Mouse (Mus musculus) stomach, embryonic 14.5 days (tissue): ENCODE data around the gene Haus7. TPM values are rescaled to one million over a fixed set of nuclear protein-coding genes. Genes with fewer than 3 reads are reported as not detected.

Source experiments
- ATAC-seq: fragments of 200-750 bp; cut with Nextera tagmentation; 2 replicates; pipeline ENCODE4 v1.8.0; 2017; ENCODE audit warnings: low read depth, moderate TSS enrichment; ENCODE audit not compliant: insufficient number of reproducible peaks, insufficient read depth, low FRiP score
- H3K27ac ChIP-seq: fragments of 300-500 bp; sonication (generic); 2 replicates; pipeline ENCODE4 v1.5.1; 2014; ENCODE audit warnings: mild to moderate bottlenecking, low read length, moderate library complexity, mixed read lengths
- H3K27me3 ChIP-seq: fragments of 300-500 bp; sonication (generic); 2 replicates; pipeline ENCODE4 v1.6.1; 2014; ENCODE audit warnings: low read length, control low read depth, mixed read lengths; ENCODE audit not compliant: control insufficient read depth, insufficient read depth
- H3K36me3 ChIP-seq: fragments of 300-500 bp; sonication (generic); 2 replicates; pipeline ENCODE4 v1.6.1; 2014; ENCODE audit warnings: mild to moderate bottlenecking, control low read depth, low read length, moderate library complexity, mixed read lengths; ENCODE audit not compliant: control insufficient read depth, insufficient read depth
- H3K4me1 ChIP-seq: fragments of 300-500 bp; sonication (generic); 2 replicates; pipeline ENCODE4 v1.6.1; 2014; ENCODE audit warnings: low read length, control low read depth, mixed read lengths; ENCODE audit not compliant: control insufficient read depth, insufficient read depth
- H3K4me2 ChIP-seq: fragments of 300-500 bp; sonication (generic); replicated peaks from 2 replicates; pipeline ENCODE4 v1.6.1; 2014; ENCODE audit warnings: low read depth, low read length, control low read depth
- H3K4me3 ChIP-seq: fragments of 300-500 bp; sonication (generic); 2 replicates; pipeline ENCODE4 v1.5.1; 2014; ENCODE audit warnings: low read depth, low read length, control low read depth
- H3K9ac ChIP-seq: fragments of 300-500 bp; sonication (generic); replicated peaks from 2 replicates; pipeline ENCODE4 v1.6.1; 2014; ENCODE audit warnings: low read depth, mild to moderate bottlenecking, control low read depth, low read length, moderate library complexity, mixed read lengths
- H3K9me3 ChIP-seq: fragments of 300-500 bp; sonication (generic); 2 replicates; pipeline ENCODE4 v1.6.1; 2016; ENCODE audit warnings: low read depth, low read length, control low read depth; ENCODE audit not compliant: control insufficient read depth
- WGBS: fragments of 180-500 bp; shearing (Covaris S2); extraction: QIAGEN DNeasy Blood & Tissue Kit; methylation state at CpG from one replicate; pipeline ENCODE4 v1.1.7; 2014; 5-methylcytosine and 5-hydroxymethylcytosine counted together
- polyA plus RNA-seq: library from polyadenylated mRNA; unstranded; fragments of >200 nt; fragmentation: Nextera tagmentation; extraction: Ambion mirVana; gene quantifications from 2 replicates; pipeline ENCODE4 v1.2.1, GENCODE M21; 2014

Gene Haus7
- polyA plus RNA-seq, 1 experiment from 2014 or later = 57.5 TPM

DNA sequence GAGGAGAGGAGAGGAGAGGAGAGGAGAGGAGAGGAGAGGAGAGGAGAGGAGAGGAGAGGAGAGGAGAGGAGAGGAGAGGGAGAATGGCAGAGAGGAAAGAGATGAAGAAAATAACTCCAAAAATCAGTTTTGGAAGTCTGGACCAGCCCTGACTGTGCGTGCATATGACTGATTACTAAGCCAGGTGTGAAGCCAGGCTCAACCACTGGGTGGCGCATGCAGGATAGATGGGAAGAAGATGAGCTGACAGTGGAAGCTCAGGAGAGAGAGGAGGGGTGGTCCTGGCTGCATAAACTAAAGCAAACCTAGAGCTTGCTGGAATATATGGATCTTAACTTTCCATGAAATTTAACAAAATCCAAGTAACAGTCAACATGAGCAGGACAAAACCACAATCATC lies 6.9 kb downstream of the Haus7 start:
- no peaks in the 10 kb centered on the region for H3K4me1 ChIP-seq
- WGBS = 13% methylated on average over 2 of the region's 2 CpGs
- H3K27me3 ChIP-seq = no peaks in the 10 kb centered on the region
- ATAC-seq = no peak
- no peaks in the 10 kb centered on the region for H3K9me3 ChIP-seq
- no peaks in the 10 kb centered on the region for H3K36me3 ChIP-seq
- no peak overlapping the region for H3K27ac ChIP-seq
- H3K4me3 ChIP-seq = no peak overlapping the region
- no peak overlapping the region for H3K9ac ChIP-seq
- H3K4me2 ChIP-seq = no peak overlapping the region

DNA sequence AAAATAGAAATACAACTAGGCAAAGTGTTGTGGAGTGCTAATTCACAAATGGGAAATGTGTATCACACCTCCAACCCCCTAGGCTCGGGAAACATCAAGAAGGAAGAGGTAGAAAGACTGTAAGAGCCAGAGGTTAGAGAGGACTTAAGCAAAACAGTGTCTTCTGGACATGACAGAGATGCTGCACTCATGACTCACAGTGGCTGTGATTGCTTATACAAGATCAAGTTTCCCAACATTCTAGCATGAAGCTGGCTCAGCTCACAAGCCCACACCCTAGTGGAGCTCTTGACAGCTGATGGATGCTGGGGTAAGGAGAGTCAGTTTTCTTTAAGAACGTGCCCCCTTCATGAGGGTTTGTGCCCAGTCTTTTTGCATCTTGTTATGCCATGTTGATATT lies 17.4 kb downstream of the Haus7 start:
- H3K9me3 ChIP-seq = no peaks in the 10 kb centered on the region
- 56% methylated on average over 2 of the region's 2 CpGs for WGBS
- H3K27ac ChIP-seq = no peak overlapping the region
- no peak overlapping the region for H3K4me2 ChIP-seq
- H3K9ac ChIP-seq = no peak overlapping the region
- no peaks in the 10 kb centered on the region for H3K4me1 ChIP-seq
- no peak for ATAC-seq
- H3K4me3 ChIP-seq = no peak overlapping the region
- no peaks in the 10 kb centered on the region for H3K27me3 ChIP-seq
- no peaks in the 10 kb centered on the region for H3K36me3 ChIP-seq

DNA sequence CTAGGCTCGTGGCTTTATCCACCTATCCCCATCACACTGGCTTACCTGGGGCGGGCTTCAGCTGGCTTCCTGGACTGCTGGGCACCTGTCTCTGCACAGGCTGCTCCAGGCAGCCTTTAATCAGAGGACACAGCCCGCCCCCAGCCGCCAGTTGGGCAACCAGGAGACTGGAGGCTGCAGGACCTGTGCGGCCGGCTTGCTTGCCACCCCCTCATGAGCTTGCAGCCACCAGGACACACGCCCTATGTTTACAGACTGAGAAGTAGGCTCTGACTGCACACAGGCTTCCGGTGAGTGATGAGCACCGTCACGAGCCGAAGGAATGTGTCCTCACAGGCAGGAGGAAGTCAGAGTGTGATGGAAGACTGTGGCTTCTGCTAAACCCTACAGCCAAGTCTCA lies 23.6 kb downstream of the Haus7 start, which contains the start of gene Trex2:
Gene Trex2 (minus strand): TSS at position 93 of the 400 bp plus-strand sequence.
- no peak within 1 kb of the TSS for H3K4me2 ChIP-seq
- H3K27ac ChIP-seq = no peak within 1 kb of the TSS
- no peak within 1 kb of the TSS for H3K4me3 ChIP-seq
- no peaks in the 10 kb centered on the region for H3K27me3 ChIP-seq
- no peaks in the 10 kb centered on the region for H3K4me1 ChIP-seq
- 52% methylated on average over 11 of the region's 11 CpGs for WGBS
- no peaks in the 10 kb centered on the region for H3K36me3 ChIP-seq
- no peak within 1 kb of the TSS for H3K9ac ChIP-seq
- no peak for ATAC-seq
- H3K9me3 ChIP-seq = no peaks in the 10 kb centered on the region

DNA sequence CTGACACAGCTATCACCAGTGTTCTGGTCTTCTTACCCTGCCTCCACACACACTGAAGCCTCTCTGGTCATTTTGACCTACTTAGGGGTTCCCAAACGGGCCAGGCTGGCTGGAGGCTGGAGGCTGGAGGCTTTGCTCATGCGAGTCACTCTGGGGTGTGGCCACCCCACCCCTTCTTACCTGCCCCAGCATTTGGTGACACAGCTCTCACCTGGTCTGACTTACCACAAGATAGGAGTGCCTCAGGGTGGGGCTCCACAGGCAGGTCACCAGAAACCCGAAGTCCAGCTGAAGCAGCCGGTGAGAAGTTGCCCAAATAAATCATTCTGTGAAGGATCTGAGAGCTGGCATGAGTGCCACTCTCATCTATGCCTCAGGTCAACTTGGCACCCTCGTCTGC lies 26.0 kb downstream of the Haus7 start:
- H3K4me1 ChIP-seq = no peaks in the 10 kb centered on the region
- no peak for ATAC-seq
- no peaks in the 10 kb centered on the region for H3K36me3 ChIP-seq
- no peak overlapping the region for H3K4me3 ChIP-seq
- H3K9me3 ChIP-seq = no peaks in the 10 kb centered on the region
- H3K27me3 ChIP-seq = no peaks in the 10 kb centered on the region
- no peak overlapping the region for H3K4me2 ChIP-seq
- no peak overlapping the region for H3K27ac ChIP-seq
- no peak overlapping the region for H3K9ac ChIP-seq
- WGBS = 69% methylated on average over 5 of the region's 5 CpGs

DNA sequence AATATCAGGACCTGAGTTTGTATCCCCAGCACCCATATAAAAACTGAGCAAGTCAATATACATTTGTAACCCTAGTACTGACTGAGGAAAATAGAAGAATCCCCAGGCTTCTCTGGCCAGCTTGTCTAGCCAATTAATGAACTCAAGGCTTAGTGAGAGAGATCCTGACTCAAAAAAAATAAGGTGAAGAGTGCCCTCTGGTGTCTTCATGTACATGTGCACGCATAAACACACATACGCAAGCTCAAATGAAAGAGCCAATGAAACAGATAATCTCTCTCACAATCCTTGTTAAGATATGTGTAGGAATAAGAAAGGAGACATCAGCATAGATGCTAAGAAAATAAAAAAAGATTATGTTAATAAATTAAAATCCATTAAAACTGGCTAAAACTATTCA lies 28.8 kb downstream of the Haus7 start:
- H3K9ac ChIP-seq = no peak overlapping the region
- ATAC-seq = no peak
- WGBS = 84% methylated on average over 2 of the region's 2 CpGs
- H3K4me2 ChIP-seq = no peak overlapping the region
- no peaks in the 10 kb centered on the region for H3K9me3 ChIP-seq
- no peak overlapping the region for H3K27ac ChIP-seq
- H3K36me3 ChIP-seq = no peaks in the 10 kb centered on the region
- no peaks in the 10 kb centered on the region for H3K4me1 ChIP-seq
- no peak overlapping the region for H3K4me3 ChIP-seq
- H3K27me3 ChIP-seq = no peaks in the 10 kb centered on the region

DNA sequence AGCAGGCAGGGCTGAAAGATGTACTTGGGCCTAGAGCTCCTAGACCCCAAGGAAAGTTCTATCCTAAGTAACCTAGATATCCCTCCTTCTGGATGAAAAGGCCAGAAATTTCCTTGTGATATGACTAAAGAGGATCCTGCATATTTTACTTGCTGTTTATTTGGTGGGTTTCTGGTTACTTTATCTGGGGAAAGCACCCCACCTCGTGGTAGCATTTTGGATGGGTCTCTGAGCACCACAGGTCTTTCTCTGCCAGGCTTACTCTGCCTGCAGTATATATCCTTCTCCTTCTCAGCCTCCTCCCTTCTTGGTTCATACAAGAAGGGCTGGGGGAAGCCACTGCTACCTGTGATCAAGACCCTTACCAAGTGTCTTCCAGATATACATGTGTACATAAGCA lies 46.1 kb downstream of the Haus7 start:
- H3K9ac ChIP-seq = no peak overlapping the region
- H3K9me3 ChIP-seq = no peaks in the 10 kb centered on the region
- H3K36me3 ChIP-seq = no peaks in the 10 kb centered on the region
- no peak overlapping the region for H3K4me2 ChIP-seq
- H3K4me3 ChIP-seq = no peak overlapping the region
- no peaks in the 10 kb centered on the region for H3K4me1 ChIP-seq
- no peak overlapping the region for H3K27ac ChIP-seq
- H3K27me3 ChIP-seq = no peaks in the 10 kb centered on the region
- 36% methylated on average over 1 of the region's 1 CpGs for WGBS
- ATAC-seq = no peak

DNA sequence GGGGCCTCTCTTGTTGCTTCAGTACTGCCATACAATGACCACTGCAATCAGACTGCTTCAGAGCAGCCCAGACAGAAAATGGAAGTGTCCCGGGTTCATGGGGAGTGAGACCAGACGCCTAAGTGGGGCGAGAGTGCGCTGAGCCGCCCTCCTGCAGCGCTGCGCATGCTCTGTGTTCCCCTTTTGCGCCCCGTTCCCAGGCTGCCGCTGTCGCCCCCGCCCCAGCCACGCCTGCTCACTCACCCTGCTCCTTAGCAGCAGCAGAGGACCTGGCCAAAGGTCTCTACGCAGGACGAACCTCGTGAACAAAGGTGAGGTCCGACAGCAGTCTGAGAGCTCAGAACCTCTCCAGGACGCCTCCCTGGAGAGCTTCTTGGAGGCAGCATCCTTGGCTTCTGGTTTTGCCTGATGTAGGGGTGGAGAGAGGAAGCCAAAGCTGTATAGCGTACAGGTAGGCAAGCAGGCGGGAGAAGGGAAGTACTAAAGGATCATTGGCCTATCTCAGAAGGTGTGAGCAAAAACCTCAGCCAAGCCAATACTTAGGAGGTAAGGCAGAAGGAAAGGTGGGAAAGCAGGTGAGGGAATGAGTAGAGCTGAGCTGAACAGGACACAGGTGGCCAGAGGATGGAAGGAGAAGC lies 47.8 kb downstream of the Haus7 start, which contains the start of gene Zfp92:
Gene Zfp92 (plus strand): TSS at position 217 of the 638 bp plus-strand sequence.
- Histone ChIP-seq H3K9me3 (no peaks in the 10 kb centered on the region), H3K4me3 (peak within 1 kb of the TSS; percentile 11; the same call in 1 of the 2 replicates), H3K27ac (no peak within 1 kb of the TSS), H3K4me2 (peak within 1 kb of the TSS; percentile 40), H3K27me3 (no peaks in the 10 kb centered on the region), H3K36me3 (no peaks in the 10 kb centered on the region), H3K4me1 (no peaks in the 10 kb centered on the region), H3K9ac (no peak within 1 kb of the TSS)
- no peak for ATAC-seq
- WGBS = 20% methylated on average over 20 of the region's 20 CpGs

DNA sequence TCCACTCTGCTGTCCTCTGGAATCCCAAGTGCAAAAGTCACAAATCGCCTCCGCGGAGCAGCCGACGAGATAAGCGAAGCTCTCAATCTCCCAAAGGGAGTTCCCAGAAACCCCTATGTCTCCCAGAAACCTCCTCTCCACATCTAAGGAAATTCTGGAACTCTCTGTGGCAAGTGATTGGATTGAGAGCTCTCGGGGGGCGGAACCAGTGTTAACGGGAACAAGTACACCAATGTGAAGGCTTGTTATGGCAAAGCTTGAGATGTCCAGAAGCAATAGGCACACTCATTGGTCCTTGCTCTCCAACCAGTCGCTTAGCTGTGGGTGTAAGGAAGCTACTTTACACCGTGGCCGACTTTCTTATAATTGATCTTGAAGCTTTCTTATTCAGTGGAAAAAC lies 57.2 kb downstream of the Haus7 start:
- H3K36me3 ChIP-seq = no peaks in the 10 kb centered on the region
- H3K27ac ChIP-seq = no peak overlapping the region
- no peak overlapping the region for H3K4me3 ChIP-seq
- no peaks in the 10 kb centered on the region for H3K9me3 ChIP-seq
- H3K4me2 ChIP-seq = no peak overlapping the region
- no peak for ATAC-seq
- no peaks in the 10 kb centered on the region for H3K4me1 ChIP-seq
- WGBS = 93% methylated on average over 12 of the region's 12 CpGs
- H3K9ac ChIP-seq = no peak overlapping the region
- no peaks in the 10 kb centered on the region for H3K27me3 ChIP-seq

DNA sequence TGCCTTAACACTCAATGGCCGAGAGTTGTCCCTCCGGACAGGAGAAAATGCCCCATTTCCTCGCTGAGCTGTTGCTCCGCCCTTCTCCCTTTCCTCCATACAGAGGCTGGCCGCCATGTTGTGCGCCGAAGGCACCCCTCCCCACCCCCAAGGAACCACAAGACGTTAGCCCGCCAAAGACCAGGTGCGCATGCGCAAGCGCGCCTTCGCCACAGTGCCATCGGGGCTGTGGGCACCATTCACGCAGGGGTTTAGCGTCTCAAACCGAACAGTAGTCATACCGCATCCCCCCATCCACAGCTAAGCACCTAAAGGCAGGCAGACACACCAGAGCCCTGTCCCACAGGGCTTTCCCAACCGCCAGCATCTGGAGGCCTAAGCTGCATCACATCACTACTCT lies 57.9 kb downstream of the Haus7 start:
- 80% methylated on average over 20 of the region's 20 CpGs for WGBS
- Histone ChIP-seq H3K4me3 (no peak overlapping the region), H3K9ac (no peak overlapping the region), H3K27ac (no peak overlapping the region), H3K9me3 (no peaks in the 10 kb centered on the region), H3K4me1 (no peaks in the 10 kb centered on the region), H3K36me3 (no peaks in the 10 kb centered on the region), H3K4me2 (no peak overlapping the region), H3K27me3 (no peaks in the 10 kb centered on the region)
- ATAC-seq = no peak
